Mouse (Mus musculus) activated CD4-positive, CD25-positive, alpha-beta regulatory T cell, adult 4 months (primary cell): ENCODE results near the gene Odf3l1. TPM values are rescaled to one million over a fixed set of nuclear protein-coding genes. Genes with fewer than 3 reads are reported as not detected.
"Not testable (repeated sequence)": the region's sequence is repeated elsewhere in the genome, so short reads cannot be mapped to it uniquely, and the experiment has no call there.

Experiments used
- ATAC-seq: one replicate; pipeline ENCODE4 v1.8.0; 2017
- polyA plus RNA-seq, 2 experiments: library from polyadenylated mRNA; unstranded; fragments of 100-300 nt; shearing (Covaris generic); gene quantifications; one replicate each; pipeline ENCODE4 v1.2.1; 2017

The Odf3l1 gene
- polyA plus RNA-seq, result not detected

DNA sequence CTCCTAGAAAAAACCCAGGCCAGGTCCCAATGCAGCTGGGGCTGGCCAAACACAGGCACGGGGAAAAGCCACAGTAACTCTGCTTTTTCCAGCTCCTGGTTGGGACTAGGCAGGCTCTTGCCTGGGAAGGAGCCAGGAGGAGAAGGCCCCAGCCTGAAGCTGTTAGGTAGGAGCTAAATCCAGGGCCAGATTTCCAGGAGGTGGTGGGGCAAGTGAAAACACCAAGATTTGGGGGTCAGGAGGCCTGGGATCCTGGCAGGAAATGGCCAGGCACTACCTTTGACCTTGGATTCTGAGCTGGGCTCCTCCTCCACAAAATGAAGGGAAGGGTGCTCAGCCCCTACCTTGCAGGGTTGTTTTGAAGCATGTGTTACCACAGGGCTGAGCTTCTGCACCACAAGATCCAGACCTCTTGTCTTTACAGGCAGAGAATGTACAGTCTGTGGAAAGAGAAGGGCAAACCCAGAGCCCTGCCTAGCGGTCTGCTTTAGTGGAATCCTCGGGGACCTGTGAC lies at the start of gene Odf3l1:
Odf3l1 (minus strand) TSS at position 464 of the 514 bp plus-strand sequence.
- ATAC-seq, result no peak

DNA sequence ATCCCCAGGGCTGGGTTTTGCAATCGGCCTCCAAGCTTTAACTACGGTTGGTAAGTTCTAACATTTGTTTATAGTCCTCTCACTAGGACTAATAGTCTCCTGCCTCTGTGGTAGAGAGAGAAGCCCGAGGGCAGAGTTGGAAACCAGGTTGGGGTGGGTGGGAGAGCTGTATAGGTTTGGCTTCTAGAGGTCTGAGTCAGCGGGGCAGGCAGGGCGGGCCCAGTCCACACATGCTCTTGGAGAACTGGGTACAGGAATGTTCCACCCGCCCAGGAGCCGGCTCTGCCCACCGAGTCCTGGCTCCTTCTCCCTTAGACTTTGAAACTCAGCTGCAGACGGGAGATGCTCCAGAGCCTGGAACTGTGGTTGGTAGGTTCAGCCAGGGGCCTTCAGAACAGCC lies 49.5 kb upstream of the Odf3l1 start:
- no peak for ATAC-seq

DNA sequence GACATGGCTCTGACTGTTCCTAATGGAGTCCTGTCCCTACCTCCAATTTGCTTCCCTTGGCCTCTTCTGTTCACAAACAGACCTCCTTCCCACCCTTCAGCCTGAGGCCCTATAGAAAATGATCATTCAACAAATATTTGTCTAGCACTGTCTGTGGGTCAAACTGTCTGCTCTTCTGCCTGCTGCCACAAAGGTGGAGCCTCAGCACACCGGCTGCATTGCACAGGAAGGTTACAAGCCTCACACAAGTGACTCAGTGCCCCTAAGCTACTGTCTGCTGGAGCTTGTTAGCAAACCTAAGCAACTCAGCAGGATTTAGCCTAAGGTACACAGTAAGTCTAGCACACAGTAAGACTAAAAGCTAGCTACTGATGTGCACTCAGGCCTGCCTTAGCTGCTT lies 46.5 kb upstream of the Odf3l1 start:
- ATAC-seq, result no peak

DNA sequence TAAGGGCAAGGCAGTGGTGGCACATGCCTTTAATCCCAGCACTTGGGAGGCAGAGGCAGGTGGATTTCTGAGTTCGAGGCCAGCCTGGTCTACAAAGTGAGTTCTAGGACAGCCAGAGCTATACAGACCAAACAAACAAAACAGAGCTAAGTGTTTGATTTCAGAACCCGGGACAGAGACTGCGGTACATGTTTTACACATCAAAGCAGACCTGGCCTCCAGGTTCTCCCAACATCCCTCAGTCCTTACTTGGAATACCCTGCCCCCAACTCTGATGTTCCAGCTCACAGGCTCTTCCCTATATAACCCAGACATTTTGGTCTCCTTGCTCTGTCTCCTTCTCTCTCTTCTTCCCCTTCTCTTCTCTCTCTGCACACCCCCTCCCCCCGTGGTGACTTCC lies 45.5 kb upstream of the Odf3l1 start:
- not testable (repeated sequence) for ATAC-seq

DNA sequence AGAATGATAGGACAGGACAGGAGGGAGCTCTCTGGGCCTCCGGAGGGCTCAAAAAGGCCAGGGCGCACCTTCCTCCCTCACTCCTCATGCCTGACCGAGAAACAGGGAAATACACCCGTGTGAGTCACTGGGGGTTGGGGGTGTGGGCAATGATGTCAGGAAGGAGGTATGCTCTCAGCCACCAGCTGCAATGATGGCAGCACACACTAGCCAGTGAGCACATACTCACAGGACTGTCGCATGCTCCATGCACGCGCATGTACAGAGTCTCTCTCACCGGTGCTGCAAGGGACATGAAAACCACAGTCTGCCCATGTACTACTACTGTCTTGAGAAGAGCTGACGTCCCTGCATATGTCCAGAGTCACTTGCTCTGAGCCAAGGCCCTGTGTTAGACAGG lies 43.1 kb upstream of the Odf3l1 start:
- no peak for ATAC-seq

DNA sequence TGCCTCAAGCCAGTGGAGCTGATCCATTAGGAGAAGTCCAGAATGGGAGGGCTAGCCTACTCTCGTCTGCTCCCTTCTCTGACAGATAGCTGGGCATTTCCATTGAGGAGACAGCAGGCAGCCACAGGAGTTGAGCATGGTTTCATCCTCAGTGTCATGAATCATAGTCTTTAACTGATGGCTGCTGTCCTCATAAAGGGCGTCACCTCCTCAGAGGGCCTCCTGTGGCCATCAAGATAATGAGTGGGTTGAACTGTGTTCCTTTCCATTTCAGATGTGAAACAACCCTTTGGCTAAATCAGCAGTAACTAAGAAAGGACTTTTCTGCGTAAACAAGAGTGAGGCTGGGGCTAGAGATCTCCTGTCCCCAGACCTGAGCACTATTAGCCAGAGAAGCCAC lies 39.2 kb upstream of the Odf3l1 start:
- ATAC-seq, result no peak

DNA sequence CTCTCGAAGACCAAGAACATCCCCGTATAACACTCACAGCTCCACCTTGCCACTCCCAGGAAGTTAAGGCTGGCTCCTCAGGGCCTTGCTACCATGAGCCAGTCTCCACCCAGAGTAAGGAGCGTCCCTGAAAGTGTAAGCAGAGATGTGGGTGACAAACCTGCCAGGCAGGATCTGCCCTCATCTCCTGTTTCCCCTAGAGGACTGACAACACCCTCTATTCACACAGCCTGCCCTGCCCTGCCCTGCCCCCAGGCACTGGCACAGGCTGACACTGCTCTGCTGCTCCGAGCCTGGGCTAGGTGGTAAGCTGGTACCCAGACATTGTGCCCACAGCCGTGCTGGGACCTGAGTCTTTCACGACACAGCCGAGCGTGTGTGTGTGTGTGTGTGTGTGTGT lies 36.7 kb upstream of the Odf3l1 start:
- peak; percentile 23 for ATAC-seq

DNA sequence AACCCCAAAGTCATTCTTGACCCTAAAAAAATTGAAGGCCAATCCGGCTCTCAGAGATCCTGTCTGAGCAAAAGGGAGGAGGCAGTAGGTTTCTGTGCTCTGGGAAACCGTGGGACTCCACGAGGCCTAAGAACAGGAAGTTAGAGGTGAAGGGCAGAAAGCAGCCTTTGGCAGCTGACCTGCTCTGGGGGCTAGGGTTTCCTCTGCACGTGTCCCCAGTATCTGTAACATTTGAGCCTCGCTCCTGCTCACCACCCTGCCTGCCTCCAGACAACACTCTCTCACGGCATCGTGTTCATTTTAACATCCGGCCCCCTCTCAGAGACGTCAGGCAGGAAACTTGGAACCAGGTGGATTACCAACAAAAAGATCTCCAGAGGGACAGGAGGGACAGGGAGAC lies 36.1 kb upstream of the Odf3l1 start:
- ATAC-seq, result no peak

DNA sequence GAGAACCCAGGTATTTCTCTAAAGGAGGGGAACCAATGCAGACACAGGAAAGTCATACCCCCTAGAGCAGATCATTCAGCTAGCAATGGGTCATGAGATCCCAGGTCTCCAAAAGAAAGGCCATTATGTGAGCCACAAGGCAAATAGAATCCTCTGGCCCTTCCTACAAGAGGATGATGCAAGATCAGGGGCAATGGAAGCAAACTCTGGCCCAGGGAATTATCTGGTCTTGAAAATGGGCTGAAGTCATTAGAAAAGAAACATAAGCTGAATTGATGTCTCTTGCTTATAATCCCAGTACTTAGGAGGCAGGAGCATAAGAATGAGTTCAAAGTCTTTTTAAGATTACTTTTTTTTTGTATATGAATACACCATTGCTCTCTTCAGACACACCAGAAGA lies 35.6 kb upstream of the Odf3l1 start:
- ATAC-seq, result no peak

DNA sequence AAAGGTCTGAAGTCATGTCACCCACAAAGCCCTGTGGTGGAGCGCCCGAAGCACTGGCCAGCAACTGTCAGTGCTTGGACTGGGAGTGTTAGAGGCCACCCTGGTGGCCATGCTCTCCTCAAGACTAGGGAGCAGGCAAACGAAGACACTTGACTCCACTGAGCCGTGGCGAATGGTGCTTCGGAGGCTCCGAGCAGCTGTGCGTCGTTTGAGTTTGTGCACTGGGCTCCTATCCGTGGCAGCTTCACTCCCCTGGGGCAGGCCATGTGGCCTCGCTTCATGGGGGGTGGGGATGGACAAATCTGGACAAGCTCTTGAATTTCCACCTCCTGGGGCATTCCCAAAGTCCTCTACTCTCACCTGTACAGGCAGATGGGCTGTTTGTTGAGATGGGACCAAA lies 34.9 kb upstream of the Odf3l1 start:
- no peak for ATAC-seq

DNA sequence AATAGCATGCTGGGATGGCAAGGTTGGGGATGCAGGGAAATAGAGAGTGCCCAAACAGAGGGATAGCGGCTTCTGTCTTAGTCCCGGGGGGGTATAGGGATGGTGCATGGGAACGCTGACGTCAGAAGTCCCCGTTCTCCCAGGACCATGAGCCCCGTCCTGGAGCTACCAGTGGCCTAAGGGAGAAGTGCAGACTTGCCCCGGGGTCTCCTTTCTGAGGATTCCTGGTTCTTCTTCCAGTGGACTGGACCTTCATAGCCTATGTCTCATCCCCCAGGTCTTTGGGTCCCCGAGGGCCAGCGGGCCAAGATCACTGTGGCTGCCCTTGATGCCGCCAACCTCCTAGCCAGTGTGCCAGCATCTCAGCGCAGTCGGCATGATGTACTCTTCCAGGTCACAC lies 32.3 kb upstream of the Odf3l1 start:
- no peak for ATAC-seq

DNA sequence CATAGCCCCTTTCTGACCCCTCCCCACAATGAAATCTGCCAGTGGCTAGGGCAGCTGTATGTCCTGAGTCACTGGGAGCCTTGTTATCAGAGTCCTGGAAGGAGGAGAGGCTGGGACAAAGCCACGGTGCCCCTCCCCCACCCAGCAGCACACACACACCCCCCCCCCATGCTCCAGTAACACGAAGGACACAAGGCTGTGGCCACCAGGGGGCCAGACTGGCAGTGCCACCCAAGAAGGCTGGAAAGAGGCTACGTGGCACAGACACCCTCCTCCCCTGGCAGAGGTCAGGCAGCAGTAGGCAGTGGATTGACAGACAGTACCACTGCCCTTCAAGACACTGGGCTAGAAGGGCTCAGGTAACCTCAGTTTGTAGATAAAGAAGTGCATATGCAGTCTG lies 29.5 kb upstream of the Odf3l1 start:
- no peak for ATAC-seq

DNA sequence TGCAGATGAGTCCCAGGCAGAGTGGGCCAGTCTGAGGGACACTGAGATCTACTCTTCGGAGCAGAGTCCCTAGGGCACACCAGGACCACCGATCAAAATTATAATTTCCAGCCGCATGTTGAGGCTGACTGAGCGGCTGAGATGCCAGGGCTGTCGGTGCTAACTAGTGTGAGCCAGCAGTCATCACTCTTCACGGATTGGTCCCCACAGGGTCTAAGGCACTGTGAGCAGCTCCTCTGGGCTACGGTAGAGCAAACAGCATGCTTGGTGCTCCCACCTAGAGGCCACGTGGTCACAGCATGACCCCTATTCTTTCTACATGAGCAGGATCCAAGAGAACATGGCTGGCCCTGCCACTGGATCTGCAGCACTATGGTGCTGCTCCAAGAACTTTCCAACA lies 28.8 kb upstream of the Odf3l1 start:
- no peak for ATAC-seq

DNA sequence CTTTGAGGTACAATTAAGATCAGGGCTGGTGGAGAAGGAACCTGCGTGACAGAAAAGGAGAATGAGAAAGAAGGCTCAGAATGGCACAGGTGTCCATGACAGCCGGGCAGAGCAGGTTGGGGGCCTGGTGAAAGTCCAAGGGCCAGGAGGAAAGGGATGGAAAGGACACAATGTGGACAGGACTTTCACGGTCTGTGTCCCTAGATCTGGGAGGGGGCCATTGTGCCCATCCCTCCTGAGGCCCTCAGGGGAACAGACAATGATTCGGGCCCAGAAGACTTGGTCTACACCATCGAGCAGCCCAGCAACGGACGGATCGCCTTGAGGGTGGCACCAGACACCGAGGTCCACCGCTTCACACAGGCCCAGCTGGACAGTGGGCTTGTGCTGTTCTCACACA lies 27.6 kb upstream of the Odf3l1 start:
- ATAC-seq, result no peak

DNA sequence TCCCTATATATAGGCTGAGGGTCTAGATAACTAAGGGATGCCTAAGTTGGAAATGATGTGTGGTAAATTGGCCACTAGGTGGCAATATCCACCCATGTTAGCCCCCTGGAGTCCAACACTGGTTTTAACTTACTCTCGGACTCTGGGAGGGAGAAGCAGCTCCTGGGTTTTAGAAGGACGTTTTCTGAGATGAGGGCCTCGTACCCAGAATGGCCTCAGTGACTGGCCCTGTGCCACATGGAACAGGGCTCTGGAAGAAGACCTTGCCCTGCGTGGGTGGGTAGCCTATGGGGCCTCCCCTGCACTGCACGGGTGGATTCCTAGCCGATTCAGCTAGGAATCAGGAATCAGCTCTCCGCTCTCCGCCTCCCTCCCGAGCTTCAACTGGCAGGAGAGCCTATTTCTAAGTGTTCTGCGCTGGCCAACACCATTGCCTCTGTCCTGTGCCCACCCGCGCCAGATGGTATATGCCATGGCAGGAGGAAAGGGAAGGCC lies 27.1 kb upstream of the Odf3l1 start:
- no peak for ATAC-seq

DNA sequence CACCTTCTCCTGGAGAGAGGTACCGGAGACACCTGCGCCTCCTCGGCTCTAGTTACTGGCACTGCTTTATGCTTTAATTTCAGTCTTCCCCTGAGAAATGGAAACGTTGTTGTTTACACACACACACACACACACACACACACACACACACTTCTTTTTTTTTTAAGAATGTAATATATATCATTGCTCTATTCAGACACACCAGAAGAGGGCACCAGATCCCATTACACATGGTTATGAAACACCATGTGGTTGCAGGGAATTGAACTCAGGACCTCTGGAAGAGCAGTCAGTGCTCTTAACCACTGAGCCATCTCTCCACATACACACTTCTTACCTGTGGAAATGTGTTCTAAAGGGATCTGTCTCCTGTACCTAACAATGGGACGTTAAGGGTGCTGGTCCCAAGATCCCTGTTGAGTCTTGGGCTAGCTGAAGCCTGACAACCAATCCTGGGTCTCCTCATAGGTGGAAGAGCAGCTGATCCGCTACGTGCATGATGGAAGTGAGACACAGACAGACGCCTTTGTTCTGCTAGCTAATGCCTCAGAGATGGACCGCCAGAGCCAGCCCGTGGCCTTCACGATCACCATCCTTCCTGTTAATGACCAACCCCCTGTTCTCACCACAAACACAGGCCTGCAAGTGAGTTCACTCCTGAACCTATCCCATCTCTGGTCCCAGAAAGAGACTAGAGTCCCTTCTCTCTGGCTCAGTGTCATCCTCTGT lies 26.2 kb upstream of the Odf3l1 start:
- ATAC-seq, result no peak

DNA sequence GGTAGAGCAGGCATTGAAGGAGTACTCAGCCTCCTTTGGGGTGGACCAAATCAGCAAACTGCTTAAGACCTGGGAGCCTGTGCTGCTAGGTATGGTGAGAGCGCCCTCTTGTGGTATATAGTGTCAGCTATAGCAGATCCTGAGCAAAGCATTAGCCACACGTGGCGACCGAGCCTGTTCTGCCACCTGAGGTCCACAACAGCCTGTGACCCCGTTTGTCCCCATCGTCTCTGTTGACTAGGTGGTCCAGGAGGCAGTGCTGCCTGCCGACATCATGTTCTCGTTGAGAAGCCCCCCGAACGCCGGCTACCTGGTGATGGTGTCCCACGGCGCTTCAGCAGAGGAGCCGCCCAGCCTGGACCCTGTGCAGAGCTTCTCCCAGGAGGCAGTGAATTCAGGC lies 25.3 kb upstream of the Odf3l1 start:
- ATAC-seq, result no peak

DNA sequence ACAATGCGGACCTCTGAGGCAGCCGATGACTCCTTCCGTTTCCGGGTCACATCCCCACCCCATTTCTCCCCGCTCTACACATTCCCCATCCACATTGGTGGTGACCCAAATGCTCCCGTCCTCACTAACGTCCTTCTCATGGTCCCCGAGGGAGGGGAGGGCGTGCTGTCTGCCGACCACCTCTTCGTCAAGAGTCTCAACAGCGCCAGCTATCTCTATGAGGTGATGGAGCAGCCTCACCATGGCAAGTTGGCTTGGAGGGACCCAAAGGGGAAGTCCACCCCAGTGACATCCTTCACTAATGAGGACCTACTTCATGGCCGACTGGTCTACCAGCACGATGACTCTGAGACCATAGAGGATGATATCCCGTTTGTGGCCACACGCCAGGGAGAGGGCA lies 23.1 kb upstream of the Odf3l1 start:
- ATAC-seq, result no peak

DNA sequence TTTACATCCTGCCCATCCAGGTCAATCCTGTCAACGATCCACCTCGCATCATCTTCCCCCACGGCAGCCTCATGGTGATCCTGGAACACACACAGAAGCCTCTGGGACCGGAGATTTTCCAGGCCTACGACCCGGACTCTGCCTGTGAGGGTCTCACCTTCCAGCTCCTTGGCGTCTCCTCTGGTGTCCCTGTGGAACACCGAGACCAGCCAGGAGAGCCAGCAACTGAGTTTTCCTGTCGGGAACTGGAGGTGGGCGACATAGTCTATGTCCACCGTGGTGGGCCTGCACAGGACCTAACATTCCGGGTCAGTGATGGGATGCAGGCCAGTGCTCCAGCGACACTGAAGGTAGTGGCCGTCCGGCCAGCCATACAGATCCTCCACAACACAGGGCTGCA lies 22.1 kb upstream of the Odf3l1 start:
- no peak for ATAC-seq

DNA sequence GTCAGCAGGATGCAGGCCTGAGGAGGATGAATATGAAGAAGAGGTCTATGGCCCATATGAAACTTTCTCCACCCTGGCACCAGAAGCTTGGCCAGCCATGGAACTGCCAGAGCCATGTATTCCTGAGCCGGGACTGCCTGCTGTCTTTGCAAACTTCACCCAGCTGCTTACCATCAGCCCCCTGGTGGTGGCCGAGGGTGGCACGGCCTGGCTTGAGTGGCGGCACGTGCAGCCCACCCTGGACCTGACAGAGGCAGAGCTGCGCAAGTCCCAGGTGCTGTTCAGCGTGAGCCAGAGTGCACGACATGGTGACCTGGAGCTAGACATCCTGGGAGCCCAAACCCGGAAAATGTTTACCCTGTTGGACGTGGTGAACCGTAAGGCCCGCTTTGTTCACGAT lies 21.6 kb upstream of the Odf3l1 start:
- no peak for ATAC-seq

DNA sequence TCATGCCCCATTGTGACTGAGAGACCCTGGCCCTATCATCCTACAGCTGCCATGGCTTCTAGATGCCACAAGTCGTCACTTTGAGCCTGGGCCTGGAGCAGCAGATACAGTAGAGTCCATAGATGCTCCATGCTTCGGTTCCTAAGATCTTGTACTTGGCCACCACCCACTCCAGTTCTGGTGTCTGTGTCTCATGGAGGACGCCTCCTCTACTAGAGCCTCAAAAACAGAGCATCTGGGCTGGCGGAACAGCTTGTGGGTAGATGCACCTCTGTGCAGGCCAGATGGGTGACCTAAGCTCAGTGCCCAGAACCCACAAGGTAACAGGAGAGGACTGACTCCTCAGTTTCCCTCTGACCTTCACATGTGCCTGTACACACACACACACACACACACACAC lies 19.8 kb upstream of the Odf3l1 start:
- ATAC-seq, result no peak

DNA sequence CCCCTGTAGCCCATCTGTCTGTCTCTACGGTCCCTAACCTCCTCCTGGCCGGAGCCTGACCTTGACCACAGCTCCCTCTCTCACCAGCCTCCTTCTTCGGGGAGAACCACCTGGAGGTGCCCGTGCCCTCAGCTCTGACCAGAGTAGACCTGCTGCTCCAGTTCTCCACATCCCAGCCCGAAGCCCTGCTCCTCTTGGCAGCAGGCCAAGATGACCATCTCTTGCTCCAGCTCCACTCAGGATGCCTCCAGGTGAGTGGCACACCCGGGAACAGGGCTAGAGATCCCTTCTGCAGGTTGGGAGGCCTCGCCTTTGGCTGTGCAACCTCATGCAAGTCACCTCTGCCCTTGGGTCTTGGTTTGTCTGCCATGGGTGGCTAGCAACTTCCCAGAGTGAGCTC lies 19.0 kb upstream of the Odf3l1 start:
- no peak for ATAC-seq

DNA sequence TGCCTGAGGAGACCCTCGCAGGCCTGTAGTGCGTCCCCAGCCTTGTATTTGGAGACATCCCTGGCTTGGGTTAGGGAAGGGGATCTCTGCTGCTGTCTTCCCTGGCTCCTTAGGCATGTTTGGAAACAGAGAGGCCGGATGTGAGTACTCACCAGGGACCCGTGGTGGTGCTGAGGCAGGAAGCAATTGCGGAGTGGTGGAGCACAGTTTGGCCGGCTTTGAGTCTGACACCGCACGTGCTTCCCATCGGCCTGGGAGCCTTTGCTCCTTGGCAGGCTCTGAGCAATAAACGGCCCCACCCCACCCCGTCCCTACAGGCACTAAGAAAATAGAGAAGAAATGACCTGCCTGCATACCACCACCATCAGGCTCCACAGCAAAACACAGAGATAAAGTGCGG lies 18.3 kb upstream of the Odf3l1 start:
- ATAC-seq, result no peak

DNA sequence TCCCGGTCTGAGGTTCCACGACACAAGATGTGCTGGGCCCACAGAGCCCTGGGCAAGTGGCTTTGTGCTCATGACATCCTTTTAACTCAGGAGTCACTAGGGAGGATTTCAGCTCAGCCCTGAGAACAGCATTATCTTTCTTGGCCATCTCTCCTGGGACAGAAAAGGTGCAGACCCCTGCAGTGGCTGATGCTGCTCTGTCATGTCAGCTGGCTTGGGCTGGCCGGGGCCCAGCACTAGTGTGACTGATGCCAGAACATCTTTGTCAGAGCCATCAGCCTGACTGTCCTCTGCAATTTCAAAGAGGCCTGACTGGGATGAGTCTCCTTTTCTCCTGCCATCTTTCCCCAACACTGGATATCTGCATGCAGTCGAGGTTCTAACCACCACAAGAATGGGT lies 17.8 kb upstream of the Odf3l1 start:
- no peak for ATAC-seq

DNA sequence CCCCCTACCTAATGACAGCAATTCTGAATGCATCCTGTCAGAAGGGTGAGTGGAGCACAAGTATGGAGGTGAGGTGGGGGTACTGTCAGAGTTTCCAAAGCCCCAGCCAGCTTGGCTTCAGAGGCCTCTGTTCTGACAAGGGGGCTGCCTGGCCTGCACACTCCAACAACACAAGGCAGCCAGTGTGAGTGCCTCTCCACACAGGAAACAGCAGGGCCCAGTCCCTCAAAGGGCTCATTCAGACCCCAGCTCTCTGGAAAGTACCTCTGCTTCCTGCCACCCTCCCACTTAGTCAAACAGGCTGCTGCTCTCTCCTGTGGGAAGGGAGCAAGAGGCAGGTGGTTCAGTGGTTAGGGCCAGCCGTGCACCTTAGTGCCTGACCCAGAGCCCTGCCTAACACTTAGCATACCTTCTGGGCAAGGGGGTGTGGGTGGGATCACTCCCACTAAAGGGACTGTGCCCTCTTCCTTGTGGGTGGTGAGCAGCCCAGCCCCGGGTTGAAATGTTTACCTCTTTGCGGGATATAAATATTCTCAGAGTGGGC lies 17.1 kb upstream of the Odf3l1 start:
- no peak for ATAC-seq
